8 mouse cellular contexts compared by ENCODE assay signal in the genomic region with DNA sequence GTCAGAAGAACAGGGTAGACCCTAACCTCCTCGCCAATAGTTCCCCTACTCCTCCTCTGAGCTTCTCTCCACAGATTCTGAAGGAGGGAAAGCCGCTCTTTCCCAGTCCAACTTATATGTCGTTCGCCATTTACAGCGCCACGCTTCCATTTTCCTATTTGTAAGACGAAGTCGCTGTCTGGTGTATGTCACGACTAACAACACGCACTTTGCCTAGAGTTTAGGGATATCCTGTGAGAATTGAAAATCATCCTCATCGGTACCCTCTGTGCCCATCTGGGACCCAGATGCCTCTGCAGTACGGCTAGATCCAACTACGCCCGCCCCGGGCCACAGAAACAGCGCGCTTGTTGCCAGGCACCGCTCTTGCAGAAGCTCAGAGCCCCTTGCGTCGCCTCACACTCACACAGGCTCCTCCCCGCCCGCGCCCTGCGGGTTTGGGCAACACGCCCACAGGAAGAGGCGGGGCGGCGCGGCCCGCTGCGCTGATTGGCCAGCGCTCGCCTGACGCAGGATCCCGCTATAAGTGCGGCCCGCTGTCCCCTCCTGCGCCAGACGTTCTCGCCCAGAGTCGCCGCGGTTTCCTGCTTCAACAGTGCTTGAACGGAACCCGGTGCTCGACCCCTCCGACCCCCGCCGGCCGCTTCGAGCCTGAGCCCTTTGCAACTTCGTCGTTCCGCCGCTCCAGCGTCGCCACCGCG. TPM values are rescaled to one million over a fixed set of nuclear protein-coding genes. Genes with fewer than 3 reads are reported as not detected.
DNase-seq lines count a peak whose midpoint lies in the region; ATAC-seq and TF ChIP-seq lines count a peak whose summit lies in the region.

No protein-coding gene starts in this region.

- no peaks in the 10 kb centered on the region for H3K9me3 ChIP-seq in CH12.LX (replicated peaks; ENCODE audit: low read length)
- H3K9me3 ChIP-seq in forebrain, embryonic 12.5 days = no peaks in the 10 kb centered on the region
- H3K9me3 ChIP-seq in heart, postnatal 0 days (replicated peaks; ENCODE audit: control insufficient read depth, low read length) = no peaks in the 10 kb centered on the region
- no peaks in the 10 kb centered on the region for H3K9me3 ChIP-seq in liver, embryonic 16.5 days (replicated peaks; ENCODE audit: control insufficient read depth, low read length)
- H3K9me3 ChIP-seq in neural tube, embryonic 13.5 days = no peaks in the 10 kb centered on the region

- peaks cover 23 to 37% of the 10 kb centered on the region in 2 experiments for H3K36me3 ChIP-seq in CH12.LX (replicated peaks in 1 of 2; ENCODE audit: control insufficient read depth in 1 of 2, insufficient read depth in 1 of 2, low read length in 1 of 2)
- peaks cover 25% of the 10 kb centered on the region for H3K36me3 ChIP-seq in forebrain, embryonic 12.5 days (replicated peaks)
- peaks cover 24% of the 10 kb centered on the region for H3K36me3 ChIP-seq in heart, postnatal 0 days (replicated peaks; ENCODE audit: control insufficient read depth, insufficient read depth, low read length)
- H3K36me3 ChIP-seq in liver, embryonic 16.5 days (ENCODE audit: control insufficient read depth, insufficient read depth) = peaks cover 30% of the 10 kb centered on the region
- H3K36me3 ChIP-seq in neural tube, embryonic 13.5 days = peaks cover 24% of the 10 kb centered on the region
- no peaks in the 10 kb centered on the region for H3K36me3 ChIP-seq in testis, adult 2 months (ENCODE audit: control insufficient read depth, insufficient read depth, low read length)

- H3K4me1 ChIP-seq in CH12.LX (ENCODE audit: control insufficient read depth in 1 of 2, insufficient read depth in 2 of 2) = peaks cover 26 to 67% of the 10 kb centered on the region in 2 experiments
- peaks cover 19% of the 10 kb centered on the region for H3K4me1 ChIP-seq in forebrain, embryonic 12.5 days
- peaks cover 21% of the 10 kb centered on the region; the same call in 1 of the 2 replicates for H3K4me1 ChIP-seq in heart, postnatal 0 days (ENCODE audit: control insufficient read depth, insufficient read depth)
- H3K4me1 ChIP-seq in liver, embryonic 16.5 days (ENCODE audit: control insufficient read depth, low read depth, low read length) = peaks cover 57% of the 10 kb centered on the region
- peaks cover 27% of the 10 kb centered on the region for H3K4me1 ChIP-seq in neural tube, embryonic 13.5 days (replicated peaks)
- H3K4me1 ChIP-seq in testis, adult 2 months (ENCODE audit: control insufficient read depth, insufficient read depth, low read length) = peaks cover 14% of the 10 kb centered on the region

- H3K4me2 ChIP-seq in CH12.LX (ENCODE audit: insufficient read depth, low read depth, poor library complexity, severe bottlenecking) = peak overlapping the region; percentile 63
- peak overlapping the region; percentile 91 for H3K4me2 ChIP-seq in forebrain, embryonic 12.5 days
- peak overlapping the region; percentile 91 for H3K4me2 ChIP-seq in heart, postnatal 0 days (ENCODE audit: low read depth, low read length)
- peak overlapping the region; percentile 87 for H3K4me2 ChIP-seq in liver, embryonic 16.5 days (ENCODE audit: low read depth, low read length)
- H3K4me2 ChIP-seq in neural tube, embryonic 13.5 days = peak overlapping the region; percentile 88

- peak overlapping the region; percentile 95 for H3K9ac ChIP-seq in CH12.LX (ENCODE audit: insufficient read depth, low read depth)
- H3K9ac ChIP-seq in forebrain, embryonic 12.5 days = peak overlapping the region; percentile 83
- peak overlapping the region; percentile 98 for H3K9ac ChIP-seq in heart, postnatal 0 days (replicated peaks; ENCODE audit: low read depth, low read length)
- peak overlapping the region; percentile 89 for H3K9ac ChIP-seq in liver, embryonic 16.5 days (ENCODE audit: low read depth, low read length)
- H3K9ac ChIP-seq in neural tube, embryonic 13.5 days = peak overlapping the region; percentile 90

- TF ChIP-seq EP300 in CH12.LX (IDR thresholded peaks at IDR 0.05; ENCODE audit: low read length) = no peak
- peak; percentile 55; the same call in 1 of the 2 replicates for TF ChIP-seq EP300 in heart, postnatal 0 days (IDR thresholded peaks at IDR 0.05; ENCODE audit: low read depth)

- in situ Hi-C loops in CH12.LX (cut with MboI; ENCODE audit: low pct_ligation_motif_present, low pct_unique_long_range_greater_than_20kb, low sequenced_read_pairs) = loop anchor here (5.0 kb wide), 1 partner anchor 55 kb away; no protein-coding TSS in a partner anchor

- under 1% methylated on average over 59 of the region's 59 CpGs for WGBS in forebrain, embryonic 12.5 days
- under 1% methylated on average over 58 of the region's 59 CpGs for WGBS in heart, postnatal 0 days
- 1% methylated on average over 59 of the region's 59 CpGs for WGBS in liver, embryonic 16.5 days (ENCODE audit: insufficient replicate concordance)
- under 1% methylated on average over 49 of the region's 59 CpGs for WGBS in neural tube, embryonic 13.5 days

- dilution Hi-C loops in CH12.LX (cut with MboI; ENCODE audit: extremely low pct_ligation_motif_present, extremely low pct_unique_long_range_greater_than_20kb, low sequenced_read_pairs) = no loop called here

- peak; percentile 100 for ATAC-seq in forebrain, embryonic 12.5 days (ENCODE audit: low FRiP score)
- peak; percentile 95 for ATAC-seq in heart, postnatal 0 days (ENCODE audit: insufficient read depth, low read depth)
- ATAC-seq in liver, embryonic 16.5 days (ENCODE audit: low read depth) = peak; percentile 91
- ATAC-seq in neural tube, embryonic 13.5 days (ENCODE audit: low read depth) = peak; percentile 98

- H3K79me2 ChIP-seq in CH12.LX (replicated peaks; ENCODE audit: control insufficient read depth, extremely low read depth, insufficient read depth, poor library complexity, severe bottlenecking) = peaks cover 18% of the 10 kb centered on the region

- TF ChIP-seq RAD21 in CH12.LX (IDR thresholded peaks at IDR 0.05; ENCODE audit: low read depth, low read length) = no peak

- peak overlapping the region; percentile 94 for H3K27ac ChIP-seq in CH12.LX (ENCODE audit: insufficient read depth, low read depth)
- peak overlapping the region; percentile 92 for H3K27ac ChIP-seq in forebrain, embryonic 12.5 days
- peak overlapping the region; percentile 99 for H3K27ac ChIP-seq in heart, postnatal 0 days (ENCODE audit: low read depth)
- H3K27ac ChIP-seq in liver, embryonic 16.5 days (ENCODE audit: low read length) = peak overlapping the region; percentile 97
- H3K27ac ChIP-seq in neural tube, embryonic 13.5 days (replicated peaks) = peak overlapping the region; percentile 95
- H3K27ac ChIP-seq in testis, adult 2 months (ENCODE audit: control insufficient read depth, insufficient read depth, low read depth, low read length) = peak overlapping the region; percentile 95

- DNase-seq in CH12.LX (ENCODE audit: extremely low read depth) = peak; percentile 96
- peak; percentile 97 for DNase-seq in c-Kit-positive CD71-positive TER-119-negative erythroid progenitor cells, embryonic 14.5 days (ENCODE audit: low read depth)
- peak; percentile 97 for DNase-seq in heart, postnatal 0 days (ENCODE audit: low spot score)
- DNase-seq in kidney, postnatal 4 days = peak; percentile 96 to 98

- peak; percentile 99 for TF ChIP-seq POLR2A in CH12.LX (IDR thresholded peaks at IDR 0.05; ENCODE audit: low read depth, low read length)
- peak; percentile 100 for TF ChIP-seq POLR2A in testis, adult 2 months (IDR thresholded peaks at IDR 0.05; ENCODE audit: control insufficient read depth, low read depth, low read length)

- H3K27me3 ChIP-seq in CH12.LX (replicated peaks) = no peaks in the 10 kb centered on the region
- no peaks in the 10 kb centered on the region for H3K27me3 ChIP-seq in forebrain, embryonic 12.5 days
- no peaks in the 10 kb centered on the region for H3K27me3 ChIP-seq in heart, postnatal 0 days (ENCODE audit: control insufficient read depth, insufficient read depth, low read length)
- no peaks in the 10 kb centered on the region for H3K27me3 ChIP-seq in liver, embryonic 16.5 days (ENCODE audit: control insufficient read depth, insufficient read depth, low read depth, low read length)
- no peaks in the 10 kb centered on the region for H3K27me3 ChIP-seq in neural tube, embryonic 13.5 days
- H3K27me3 ChIP-seq in testis, adult 2 months (ENCODE audit: control insufficient read depth, insufficient read depth, low read length) = no peaks in the 10 kb centered on the region

- peak overlapping the region; percentile 70 to 99 (median 93) for H3K4me3 ChIP-seq in CH12.LX (replicated peaks in 1 of 3; ENCODE audit: low read depth in 2 of 3, low read length in 2 of 3, poor library complexity in 1 of 3)
- peak overlapping the region; percentile 76 for H3K4me3 ChIP-seq in forebrain, embryonic 12.5 days (replicated peaks)
- H3K4me3 ChIP-seq in heart, postnatal 0 days (ENCODE audit: low read depth, low read length) = peak overlapping the region; percentile 88
- H3K4me3 ChIP-seq in liver, embryonic 16.5 days (ENCODE audit: low read depth, low read length) = peak overlapping the region; percentile 79
- H3K4me3 ChIP-seq in neural tube, embryonic 13.5 days = peak overlapping the region; percentile 84
- H3K4me3 ChIP-seq in testis, adult 2 months (ENCODE audit: control insufficient read depth, low read depth, low read length) = peak overlapping the region; percentile 93

- no peak for TF ChIP-seq CTCF in CH12.LX (conservative IDR thresholded peaks at IDR 0.05 in 1 of 2, IDR thresholded peaks at IDR 0.05 in 1 of 2; ENCODE audit: low read depth in 2 of 2, low read length in 2 of 2)
- TF ChIP-seq CTCF in heart, postnatal 0 days (IDR thresholded peaks at IDR 0.05; ENCODE audit: low read depth) = peak; percentile 9; the same call in 1 of the 2 replicates
- no peak for TF ChIP-seq CTCF in testis, adult 2 months (IDR thresholded peaks at IDR 0.05; ENCODE audit: control insufficient read depth, insufficient read depth, insufficient replicate concordance, low read depth, low read length)

RNA-seq across cellular contexts. Expression of a gene that starts 1.9 kb away (rescaled TPM):
- total RNA-seq in CH12.LX (2012; rRNA removed) (284 and 317 TPM in 2 replicates), CH12.LX (2014; rRNA removed) (279 and 303 TPM in 2 replicates)
- 2,849 and 3,031 TPM in 2 replicates for polyA plus RNA-seq in CH12.LX (2012; ENCODE audit: insufficient read length, low read depth)
- polyA plus RNA-seq in forebrain, embryonic 12.5 days (2016; fragmentation: Nextera tagmentation; extraction: Ambion mirVana) = 1,239 and 1,358 TPM in 2 replicates
- 396 and 524 TPM in 2 replicates for total RNA-seq in heart, postnatal 0 days (2014; rRNA removed; ENCODE audit: low replicate concordance)
- polyA plus RNA-seq in heart, postnatal 0 days (2015; fragmentation: Nextera tagmentation; extraction: Ambion mirVana) = 3,148 and 3,286 TPM in 2 replicates
- 3,514 and 3,691 TPM in 2 replicates for polyA plus RNA-seq in liver, embryonic 16.5 days (2015; fragmentation: Nextera tagmentation; extraction: Ambion mirVana)
- 1,616 and 1,651 TPM in 2 replicates for polyA plus RNA-seq in neural tube, embryonic 13.5 days (2015; fragmentation: Nextera tagmentation; extraction: Ambion mirVana)
- 268 and 313 TPM in 2 replicates for polyA plus RNA-seq in testis, adult 2 months (2012; rRNA removed)

RNA-seq across cellular contexts. Expression of a gene that starts 19.1 kb away (rescaled TPM):
- total RNA-seq in CH12.LX (2012; rRNA removed) (0.13 TPM in 1 of 2 replicates, not detected in the other), CH12.LX (2014; rRNA removed) (not detected in 2 replicates)
- not detected in 2 replicates for polyA plus RNA-seq in CH12.LX (2012; ENCODE audit: insufficient read length, low read depth)
- 1.1 and 1.4 TPM in 2 replicates for polyA plus RNA-seq in forebrain, embryonic 12.5 days (2016; fragmentation: Nextera tagmentation; extraction: Ambion mirVana)
- total RNA-seq in heart, postnatal 0 days (2014; rRNA removed; ENCODE audit: low replicate concordance) = not detected in 2 replicates
- polyA plus RNA-seq in heart, postnatal 0 days (2015; fragmentation: Nextera tagmentation; extraction: Ambion mirVana) = 0.26 and 0.33 TPM in 2 replicates
- 0.13 and 0.14 TPM in 2 replicates for polyA plus RNA-seq in liver, embryonic 16.5 days (2015; fragmentation: Nextera tagmentation; extraction: Ambion mirVana)
- 1.0 and 1.5 TPM in 2 replicates for polyA plus RNA-seq in neural tube, embryonic 13.5 days (2015; fragmentation: Nextera tagmentation; extraction: Ambion mirVana)
- 339 and 362 TPM in 2 replicates for polyA plus RNA-seq in testis, adult 2 months (2012; rRNA removed)

RNA-seq across cellular contexts. Expression of a gene that starts 19.2 kb away (rescaled TPM):
- total RNA-seq in CH12.LX (2012; rRNA removed) (0.04 TPM in 1 of 2 replicates, not detected in the other), CH12.LX (2014; rRNA removed) (not detected in 2 replicates)
- polyA plus RNA-seq in CH12.LX (2012; ENCODE audit: insufficient read length, low read depth) = not detected in 2 replicates
- 19.0 and 22.7 TPM in 2 replicates for polyA plus RNA-seq in forebrain, embryonic 12.5 days (2016; fragmentation: Nextera tagmentation; extraction: Ambion mirVana)
- 16.3 and 27.4 TPM in 2 replicates for total RNA-seq in heart, postnatal 0 days (2014; rRNA removed; ENCODE audit: low replicate concordance)
- 17.9 and 20.7 TPM in 2 replicates for polyA plus RNA-seq in heart, postnatal 0 days (2015; fragmentation: Nextera tagmentation; extraction: Ambion mirVana)
- 236 and 248 TPM in 2 replicates for polyA plus RNA-seq in liver, embryonic 16.5 days (2015; fragmentation: Nextera tagmentation; extraction: Ambion mirVana)
- 25.2 and 26.2 TPM in 2 replicates for polyA plus RNA-seq in neural tube, embryonic 13.5 days (2015; fragmentation: Nextera tagmentation; extraction: Ambion mirVana)
- polyA plus RNA-seq in testis, adult 2 months (2012; rRNA removed) = 362 and 384 TPM in 2 replicates

RNA-seq across cellular contexts. Expression of a gene that starts 59.1 kb away (rescaled TPM):
- total RNA-seq in CH12.LX (2012; rRNA removed) (0.50 and 1.1 TPM in 2 replicates), CH12.LX (2014; rRNA removed) (not detected in 2 replicates)
- 0.26 and 0.29 TPM in 2 replicates for polyA plus RNA-seq in CH12.LX (2012; ENCODE audit: insufficient read length, low read depth)
- 5.6 and 7.4 TPM in 2 replicates for polyA plus RNA-seq in forebrain, embryonic 12.5 days (2016; fragmentation: Nextera tagmentation; extraction: Ambion mirVana)
- total RNA-seq in heart, postnatal 0 days (2014; rRNA removed; ENCODE audit: low replicate concordance) = 106 and 156 TPM in 2 replicates
- polyA plus RNA-seq in heart, postnatal 0 days (2015; fragmentation: Nextera tagmentation; extraction: Ambion mirVana) = 21.4 and 23.3 TPM in 2 replicates
- polyA plus RNA-seq in liver, embryonic 16.5 days (2015; fragmentation: Nextera tagmentation; extraction: Ambion mirVana) = 7.3 and 8.6 TPM in 2 replicates
- polyA plus RNA-seq in neural tube, embryonic 13.5 days (2015; fragmentation: Nextera tagmentation; extraction: Ambion mirVana) = 18.8 and 19.1 TPM in 2 replicates
- polyA plus RNA-seq in testis, adult 2 months (2012; rRNA removed) = 7.6 and 12.0 TPM in 2 replicates

Comparison
In these comparisons a context has a peak if more than half of its experiments do, and no peak if none do; other contexts are left out.
1. Peak in every context shown above with its lines: DNase-seq, ATAC-seq, H3K4me3 ChIP-seq and H3K27ac ChIP-seq.
2. RNA of a gene that starts 19.1 kb away (polyA plus RNA-seq): 339 to 362 TPM in testis, adult 2 months; 1.0 to 1.5 TPM in neural tube, embryonic 13.5 days, 1.1 to 1.4 TPM in forebrain, embryonic 12.5 days, 0.26 to 0.33 TPM in heart, postnatal 0 days, 0.13 to 0.14 TPM in liver, embryonic 16.5 days and not detected in CH12.LX; every median in the first group is over 100 times any median in the second.
3. RNA of a gene that starts 19.2 kb away (polyA plus RNA-seq): 362 to 384 TPM in testis, adult 2 months, 236 to 248 TPM in liver, embryonic 16.5 days, 25.2 to 26.2 TPM in neural tube, embryonic 13.5 days, 19.0 to 22.7 TPM in forebrain, embryonic 12.5 days and 17.9 to 20.7 TPM in heart, postnatal 0 days; not detected in CH12.LX; every median in the first group is over 10 times any median in the second.